Mouse (Mus musculus) kidney, embryonic 14.5 days (tissue): ENCODE results near the gene Fgf5. TPM values are rescaled to one million over a fixed set of nuclear protein-coding genes. Genes with fewer than 3 reads are reported as not detected.

ENCODE experiments used
- ATAC-seq: fragments of 200-750 bp; cut with Nextera tagmentation; 2 replicates; pipeline ENCODE4 v1.8.0; 2017; ENCODE audit warnings: moderate number of reproducible peaks, mild to moderate bottlenecking, moderate TSS enrichment, moderate library complexity; ENCODE audit not compliant: low FRiP score, low TSS enrichment
- H3K27ac ChIP-seq: fragments of 300-500 bp; sonication (generic); 2 replicates; pipeline ENCODE4 v1.5.1; 2014; ENCODE audit warnings: low read depth, mild to moderate bottlenecking, low read length, moderate library complexity, mixed read lengths
- H3K27me3 ChIP-seq: fragments of 300-500 bp; sonication (generic); 2 replicates; pipeline ENCODE4 v1.6.1; 2014; ENCODE audit warnings: mild to moderate bottlenecking, low read length; ENCODE audit not compliant: control insufficient read depth, insufficient read depth
- H3K36me3 ChIP-seq: fragments of 300-500 bp; sonication (generic); 2 replicates; pipeline ENCODE4 v1.6.1; 2014; ENCODE audit warnings: low read length, mixed read lengths; ENCODE audit not compliant: control insufficient read depth, insufficient read depth
- H3K4me1 ChIP-seq: fragments of 300-500 bp; sonication (generic); 2 replicates; pipeline ENCODE4 v1.6.1; 2014; ENCODE audit warnings: low read length, mixed read lengths; ENCODE audit not compliant: control insufficient read depth, insufficient read depth
- H3K4me2 ChIP-seq: fragments of 300-500 bp; sonication (generic); replicated peaks from 2 replicates; pipeline ENCODE4 v1.6.1; 2014; ENCODE audit warnings: low read depth, mild to moderate bottlenecking, low read length
- H3K4me3 ChIP-seq: fragments of 300-500 bp; sonication (generic); 2 replicates; pipeline ENCODE4 v1.5.1; 2014; ENCODE audit warnings: mild to moderate bottlenecking, low read length
- H3K9ac ChIP-seq: fragments of 300-500 bp; sonication (generic); 2 replicates; pipeline ENCODE4 v1.6.1; 2014; ENCODE audit warnings: low read depth, mild to moderate bottlenecking, low read length, moderate library complexity
- H3K9me3 ChIP-seq: fragments of 300-500 bp; sonication (generic); 2 replicates; pipeline ENCODE4 v1.6.1; 2016; ENCODE audit warnings: low read length; ENCODE audit not compliant: control insufficient read depth
- WGBS: fragments of 180-500 bp; shearing (Covaris S2); extraction: QIAGEN DNeasy Blood & Tissue Kit; methylation state at CpG from one replicate; pipeline ENCODE4 v1.1.7; 2014; 5-methylcytosine and 5-hydroxymethylcytosine counted together
- polyA plus RNA-seq: library from polyadenylated mRNA; unstranded; fragments of >200 nt; fragmentation: Nextera tagmentation; extraction: Ambion mirVana; gene quantifications from 2 replicates; pipeline ENCODE4 v1.2.1, GENCODE M21; 2014

Gene Fgf5
- polyA plus RNA-seq = 0.32 and 0.57 TPM in 2 replicates

GRCm38 (mm10) chr5:98253838-98254821 lies at the start of gene Fgf5:
Gene Fgf5 (plus strand): TSS chr5:98254184.
- Histone ChIP-seq H3K9me3 (no peaks in the 10 kb centered on the region), H3K4me3 (peak within 1 kb of the TSS; percentile 56), H3K36me3 (no peaks in the 10 kb centered on the region), H3K4me2 (peak within 1 kb of the TSS; percentile 97), H3K27me3 (peaks cover 48% of the 10 kb centered on the region), H3K27ac (no peak within 1 kb of the TSS), H3K9ac (peak within 1 kb of the TSS; percentile 42; the same call in 1 of the 2 replicates), H3K4me1 (peaks cover 5% of the 10 kb centered on the region; the same call in 1 of the 2 replicates)
- peak; percentile 87 for ATAC-seq
- WGBS = under 1% methylated on average over 80 of the region's 80 CpGs

DNA sequence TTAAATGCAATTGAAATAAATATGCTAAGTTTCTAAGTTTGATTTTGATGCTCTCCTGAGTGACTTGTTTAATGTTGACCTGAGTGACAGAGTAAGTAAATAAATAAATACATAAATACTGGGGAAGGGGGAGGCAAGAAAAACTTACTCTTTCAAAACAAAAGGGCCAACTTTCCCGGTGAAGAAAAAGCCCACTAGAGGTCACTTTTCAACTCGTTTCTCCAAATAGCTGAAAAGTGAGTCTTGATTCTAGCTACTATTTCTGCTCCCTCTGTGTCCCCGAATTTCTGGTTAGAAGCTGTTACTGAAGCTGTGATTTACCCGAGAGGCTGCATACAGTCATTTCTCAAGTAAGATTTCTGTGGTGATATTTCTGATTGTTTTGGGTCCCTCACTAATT lies 41.5 kb upstream of the Fgf5 start:
- no peak overlapping the region for H3K9ac ChIP-seq
- no peaks in the 10 kb centered on the region for H3K4me1 ChIP-seq
- no peaks in the 10 kb centered on the region for H3K9me3 ChIP-seq
- H3K36me3 ChIP-seq = no peaks in the 10 kb centered on the region
- no peak overlapping the region for H3K27ac ChIP-seq
- 59% methylated on average over 4 of the region's 4 CpGs for WGBS
- no peak overlapping the region for H3K4me3 ChIP-seq
- no peak for ATAC-seq
- H3K4me2 ChIP-seq = no peak overlapping the region
- H3K27me3 ChIP-seq = no peaks in the 10 kb centered on the region

- H3K9ac ChIP-seq = no peak overlapping the region
- H3K36me3 ChIP-seq = no peaks in the 10 kb centered on the region
- H3K4me1 ChIP-seq = no peaks in the 10 kb centered on the region
- WGBS = 85% methylated on average over 4 of the region's 4 CpGs
- H3K9me3 ChIP-seq = 0 out of 2 replicates have a peak, but pooled peaks cover 3% of the 10 kb centered on the region
- no peak overlapping the region for H3K4me2 ChIP-seq
- no peak for ATAC-seq
- no peaks in the 10 kb centered on the region for H3K27me3 ChIP-seq
- H3K27ac ChIP-seq = no peak overlapping the region
- H3K4me3 ChIP-seq = no peak overlapping the region
Observed at GRCm38 (mm10) chr5:98221956-98222355, 32.0 kb upstream of the Fgf5 start.

- 74% methylated on average over 2 of the region's 2 CpGs for WGBS
Observed at GRCm38 (mm10) chr5:98226710-98227109, 27.3 kb upstream of the Fgf5 start.

GRCm38 (mm10) chr5:98229456-98229855 lies 24.5 kb upstream of the Fgf5 start:
- no peak overlapping the region for H3K9ac ChIP-seq
- H3K4me2 ChIP-seq = no peak overlapping the region
- no peaks in the 10 kb centered on the region for H3K4me1 ChIP-seq
- WGBS = 72% methylated on average over 6 of the region's 6 CpGs
- H3K9me3 ChIP-seq = 0 out of 2 replicates have a peak, but pooled peaks cover 3% of the 10 kb centered on the region
- ATAC-seq = no peak
- no peaks in the 10 kb centered on the region for H3K27me3 ChIP-seq
- H3K4me3 ChIP-seq = no peak overlapping the region
- no peaks in the 10 kb centered on the region for H3K36me3 ChIP-seq
- H3K27ac ChIP-seq = no peak overlapping the region

More at GRCm38 (mm10) chr5:98226710-98227109, 27.3 kb upstream of the Fgf5 start:
- H3K36me3 ChIP-seq = no peaks in the 10 kb centered on the region
- H3K9ac ChIP-seq = no peak overlapping the region
- H3K4me3 ChIP-seq = no peak overlapping the region
- no peak overlapping the region for H3K4me2 ChIP-seq
- no peaks in the 10 kb centered on the region for H3K4me1 ChIP-seq
- H3K27ac ChIP-seq = no peak overlapping the region
- no peak for ATAC-seq
- 0 out of 2 replicates have a peak, but pooled peaks cover 3% of the 10 kb centered on the region for H3K9me3 ChIP-seq
- H3K27me3 ChIP-seq = no peaks in the 10 kb centered on the region

DNA sequence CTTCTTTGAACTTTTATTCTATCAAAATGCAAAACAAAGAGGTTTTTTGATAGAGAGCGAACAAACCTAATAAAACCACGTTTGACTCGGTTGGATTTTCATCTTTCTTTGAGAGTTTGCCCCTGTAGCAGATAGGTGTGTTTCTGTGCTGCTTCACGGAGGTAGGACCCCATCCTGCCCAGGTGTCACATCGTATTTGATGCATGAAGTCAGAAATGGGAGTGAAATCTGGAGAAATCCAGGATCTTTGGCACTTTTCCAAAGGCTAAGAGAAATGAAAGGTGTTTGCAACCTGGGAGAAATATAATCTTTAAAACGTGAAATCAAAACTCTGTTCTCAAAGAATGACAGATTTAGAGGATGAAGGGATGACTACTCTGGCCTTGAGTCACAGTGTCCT lies 15.5 kb upstream of the Fgf5 start:
- Histone ChIP-seq H3K27me3 (no peaks in the 10 kb centered on the region), H3K4me2 (no peak overlapping the region), H3K27ac (no peak overlapping the region), H3K9ac (no peak overlapping the region), H3K4me1 (no peaks in the 10 kb centered on the region), H3K36me3 (no peaks in the 10 kb centered on the region), H3K9me3 (no peaks in the 10 kb centered on the region), H3K4me3 (no peak overlapping the region)
- 83% methylated on average over 6 of the region's 6 CpGs for WGBS
- no peak for ATAC-seq

DNA sequence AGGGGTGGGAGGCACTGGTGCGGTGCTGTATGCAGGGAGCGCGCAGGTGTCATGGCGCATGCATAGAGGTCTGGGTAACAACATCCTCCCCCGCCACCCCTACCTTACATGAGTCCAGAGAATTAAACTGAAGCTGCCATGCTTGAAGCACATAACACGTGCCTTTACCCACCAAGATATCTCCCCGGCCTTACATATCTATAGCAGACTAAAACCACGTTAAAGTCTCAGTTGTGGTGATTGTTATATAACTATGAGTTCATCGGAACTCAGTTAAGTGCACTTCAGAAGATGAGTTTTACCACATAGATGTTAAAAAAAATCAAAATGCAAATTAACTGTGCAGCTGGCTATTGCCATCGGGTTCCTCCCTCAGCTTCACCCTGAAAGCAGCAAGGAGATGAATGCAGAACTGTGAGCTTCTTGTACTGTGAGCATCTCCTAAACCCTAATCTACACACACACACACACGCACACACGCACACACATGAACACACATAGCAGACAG lies 12.6 kb upstream of the Fgf5 start:
- H3K27me3 ChIP-seq = no peaks in the 10 kb centered on the region
- no peak overlapping the region for H3K9ac ChIP-seq
- H3K4me3 ChIP-seq = no peak overlapping the region
- ATAC-seq = no peak
- H3K36me3 ChIP-seq = no peaks in the 10 kb centered on the region
- 92% methylated on average over 12 of the region's 12 CpGs for WGBS
- H3K4me1 ChIP-seq = no peaks in the 10 kb centered on the region
- no peak overlapping the region for H3K4me2 ChIP-seq
- H3K27ac ChIP-seq = no peak overlapping the region
- H3K9me3 ChIP-seq = no peaks in the 10 kb centered on the region

GRCm38 (mm10) chr5:98245303-98245702 lies 8.7 kb upstream of the Fgf5 start:
- no peaks in the 10 kb centered on the region for H3K9me3 ChIP-seq
- H3K36me3 ChIP-seq = no peaks in the 10 kb centered on the region
- no peak overlapping the region for H3K4me2 ChIP-seq
- no peak overlapping the region for H3K9ac ChIP-seq
- no peak overlapping the region for H3K27ac ChIP-seq
- no peak for ATAC-seq
- 0 out of 2 replicates have a peak, but pooled peaks cover 2% of the 10 kb centered on the region for H3K27me3 ChIP-seq
- H3K4me3 ChIP-seq = no peak overlapping the region
- H3K4me1 ChIP-seq = no peaks in the 10 kb centered on the region
- WGBS = 63% methylated on average over 8 of the region's 8 CpGs

- H3K4me1 ChIP-seq = no peaks in the 10 kb centered on the region
- no peak overlapping the region for H3K4me2 ChIP-seq
- H3K27ac ChIP-seq = no peak overlapping the region
- H3K4me3 ChIP-seq = no peak overlapping the region
- no peak for ATAC-seq
- H3K9ac ChIP-seq = no peak overlapping the region
- no peaks in the 10 kb centered on the region for H3K9me3 ChIP-seq
- H3K27me3 ChIP-seq = 0 out of 2 replicates have a peak, but pooled peaks cover 2% of the 10 kb centered on the region
- no peaks in the 10 kb centered on the region for H3K36me3 ChIP-seq
- WGBS = 40% methylated on average over 4 of the region's 4 CpGs
Observed at GRCm38 (mm10) chr5:98245976-98246375, 8.0 kb upstream of the Fgf5 start.
